In the genomic region with DNA sequence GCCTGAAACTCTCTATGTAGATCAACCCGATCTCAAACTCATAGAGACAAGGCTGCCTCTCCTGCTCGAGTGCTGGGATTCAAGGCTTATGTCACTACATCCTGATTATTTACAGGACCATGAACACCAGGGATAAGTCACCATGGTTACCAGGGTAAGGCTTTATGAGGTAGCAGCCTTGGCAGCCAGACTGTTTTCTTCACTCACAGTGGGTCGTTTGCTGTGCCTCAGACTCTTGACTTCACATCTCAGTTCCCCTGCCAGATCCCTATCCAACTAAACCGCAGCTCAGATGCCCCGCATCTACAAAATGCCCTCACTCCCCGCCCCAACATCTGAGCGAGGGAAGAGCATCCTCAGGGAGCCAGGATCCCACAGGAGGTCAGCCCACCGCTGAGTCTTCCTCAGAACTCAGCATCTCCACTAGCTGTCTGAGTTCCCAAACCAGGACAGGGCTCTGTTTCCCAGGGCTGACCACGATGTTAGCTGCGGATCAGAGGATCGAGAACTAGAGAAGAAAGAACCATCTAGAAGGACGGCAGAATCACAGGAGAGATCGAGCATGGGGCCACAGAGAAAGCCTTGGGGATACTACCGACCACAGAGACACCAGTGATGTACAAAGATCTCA, we compare ENCODE assay signal across 12 mouse cellular contexts. TPM values are rescaled to one million over a fixed set of nuclear protein-coding genes. Genes with fewer than 3 reads are reported as not detected.
DNase-seq lines count a peak whose midpoint lies in the region; ATAC-seq and TF ChIP-seq lines count a peak whose summit lies in the region.
"Had no signal": no experiment of that assay in that cellular context is flagged by ENCODE, and none has a peak within 500 bp of the region (broad histone marks: within the 10 kb centered on the region; RNA-seq: fewer than 3 reads in every experiment).

No protein-coding gene starts in this region.

- peak overlapping the region; percentile 72 for H3K27ac ChIP-seq in hindbrain, embryonic 10.5 days
- H3K27ac ChIP-seq in hindbrain, embryonic 11.5 days (ENCODE audit: low read depth, low read length), result no peak overlapping the region
- peak overlapping the region; percentile 97 for H3K27ac ChIP-seq in hindbrain, embryonic 15.5 days (replicated peaks)
- no peak overlapping the region for H3K27ac ChIP-seq in midbrain, postnatal 0 days (ENCODE audit: low read depth, low read length)

- H3K9me3 ChIP-seq in hindbrain, embryonic 10.5 days, result no peaks in the 10 kb centered on the region
- H3K9me3 ChIP-seq in hindbrain, embryonic 11.5 days (ENCODE audit: control insufficient read depth, low read length), result no peaks in the 10 kb centered on the region
- no peaks in the 10 kb centered on the region for H3K9me3 ChIP-seq in hindbrain, embryonic 15.5 days
- H3K9me3 ChIP-seq in midbrain, postnatal 0 days (ENCODE audit: low read length), result no peaks in the 10 kb centered on the region

- H3K27me3 ChIP-seq in hindbrain, embryonic 10.5 days (ENCODE audit: insufficient read depth, poor library complexity, severe bottlenecking), result no peaks in the 10 kb centered on the region
- no peaks in the 10 kb centered on the region for H3K27me3 ChIP-seq in hindbrain, embryonic 11.5 days (ENCODE audit: control insufficient read depth, insufficient read depth, low read length)
- H3K27me3 ChIP-seq in hindbrain, embryonic 15.5 days, result no peaks in the 10 kb centered on the region
- H3K27me3 ChIP-seq in midbrain, postnatal 0 days (ENCODE audit: insufficient read depth, low read length), result no peaks in the 10 kb centered on the region

- DNase-seq in hindbrain, embryonic 10.5 days (ENCODE audit: low spot score), result no peak
- DNase-seq in hindbrain, embryonic 11.5 days (ENCODE audit: low spot score), result no peak
- peak; percentile 48 for DNase-seq in embryo, embryonic 11 days
- peak; percentile 84 for DNase-seq in midbrain, postnatal 0 days (ENCODE audit: low spot score)
- no peak for DNase-seq in adrenal gland, postnatal 10 days
- no peak for DNase-seq in ovary, postnatal 10 days (ENCODE audit: low spot score)
- no peak for DNase-seq in thymus, postnatal 0 days (ENCODE audit: low spot score)
- DNase-seq: gastrocnemius, postnatal 14 days; heart, postnatal 36 days; kidney, postnatal 14 days; right cerebral cortex, postnatal 4 days had no signal

- H3K4me1 ChIP-seq in hindbrain, embryonic 10.5 days (replicated peaks), result peaks cover 49% of the 10 kb centered on the region
- peaks cover 7% of the 10 kb centered on the region; the same call in 1 of the 2 replicates for H3K4me1 ChIP-seq in hindbrain, embryonic 11.5 days (replicated peaks; ENCODE audit: control insufficient read depth, insufficient read depth, low read length)
- peaks cover 44% of the 10 kb centered on the region for H3K4me1 ChIP-seq in hindbrain, embryonic 15.5 days (replicated peaks)
- H3K4me1 ChIP-seq in midbrain, postnatal 0 days (ENCODE audit: insufficient read depth, low read length), result peaks cover 11% of the 10 kb centered on the region

- H3K9ac ChIP-seq in hindbrain, embryonic 11.5 days (ENCODE audit: low read depth, low read length), result no peak overlapping the region
- H3K9ac ChIP-seq in hindbrain, embryonic 15.5 days, result no peak overlapping the region
- no peak overlapping the region for H3K9ac ChIP-seq in midbrain, postnatal 0 days (replicated peaks; ENCODE audit: low read length, poor library complexity, severe bottlenecking)

- H3K4me3 ChIP-seq in hindbrain, embryonic 10.5 days, result no peak overlapping the region
- H3K4me3 ChIP-seq in hindbrain, embryonic 11.5 days (ENCODE audit: low read depth, low read length), result no peak overlapping the region
- no peak overlapping the region for H3K4me3 ChIP-seq in hindbrain, embryonic 15.5 days
- no peak overlapping the region for H3K4me3 ChIP-seq in midbrain, postnatal 0 days (ENCODE audit: low read depth, low read length)

- no peak for TF ChIP-seq CTCF in midbrain, postnatal 0 days (IDR thresholded peaks at IDR 0.05)

- H3K4me2 ChIP-seq in hindbrain, embryonic 11.5 days (replicated peaks; ENCODE audit: low read depth, low read length), result no peak overlapping the region
- H3K4me2 ChIP-seq in hindbrain, embryonic 15.5 days, result no peak overlapping the region
- no peak overlapping the region for H3K4me2 ChIP-seq in midbrain, postnatal 0 days (ENCODE audit: low read depth, low read length, poor library complexity, severe bottlenecking)

- WGBS in hindbrain, embryonic 10.5 days, result 64% methylated on average over 14 of the region's 14 CpGs
- WGBS in hindbrain, embryonic 11.5 days, result 63% methylated on average over 14 of the region's 14 CpGs
- WGBS in hindbrain, embryonic 15.5 days, result 54% methylated on average over 14 of the region's 14 CpGs
- WGBS in midbrain, postnatal 0 days, result 24% methylated on average over 14 of the region's 14 CpGs

- H3K36me3 ChIP-seq in hindbrain, embryonic 10.5 days, result no peaks in the 10 kb centered on the region
- H3K36me3 ChIP-seq in hindbrain, embryonic 11.5 days (ENCODE audit: control insufficient read depth, insufficient read depth, low read length), result no peaks in the 10 kb centered on the region
- H3K36me3 ChIP-seq in hindbrain, embryonic 15.5 days, result no peaks in the 10 kb centered on the region
- H3K36me3 ChIP-seq in midbrain, postnatal 0 days (ENCODE audit: insufficient read depth, low read length), result no peaks in the 10 kb centered on the region

- ATAC-seq in hindbrain, embryonic 11.5 days (ENCODE audit: low FRiP score), result no peak
- ATAC-seq in hindbrain, embryonic 15.5 days (ENCODE audit: low FRiP score, low read depth), result 0 out of 2 replicates have a peak, but pooled peaks have one; percentile 6
- ATAC-seq in midbrain, postnatal 0 days (ENCODE audit: low FRiP score), result no peak

RNA-seq across cellular contexts. Expression of gene Tex26, which starts 2.3 kb away (rescaled TPM):
- 1.1 and 2.9 TPM in 2 replicates for polyA plus RNA-seq in hindbrain, embryonic 10.5 days (2016; fragmentation: Nextera tagmentation; extraction: Ambion mirVana)
- polyA plus RNA-seq in hindbrain, embryonic 11.5 days (2014; fragmentation: Nextera tagmentation; extraction: Ambion mirVana), result 0.85 and 1.4 TPM in 2 replicates
- 1.4 and 2.2 TPM in 2 replicates for polyA plus RNA-seq in hindbrain, embryonic 15.5 days (2015; fragmentation: Nextera tagmentation; extraction: Ambion mirVana)
- total RNA-seq in midbrain, postnatal 0 days (2014; rRNA removed), result 0.76 and 1.9 TPM in 2 replicates
- polyA plus RNA-seq in midbrain, postnatal 0 days (2015; fragmentation: Nextera tagmentation; extraction: Ambion mirVana), result 1.3 and 1.4 TPM in 2 replicates
- total RNA-seq in adrenal gland, postnatal 10 days (2021), result under 1 TPM in 1 of 2 experiments, not detected in 1; 0.55 TPM
- 0.44 and 0.91 TPM in 2 replicates for polyA plus RNA-seq in thymus, postnatal 0 days (2015; fragmentation: Nextera tagmentation; extraction: Ambion mirVana)
- total RNA-seq: heart, postnatal 36 days had no signal

RNA-seq across cellular contexts. Expression of gene Medag, which starts 30.2 kb away (rescaled TPM):
- 0.37 and 0.61 TPM in 2 replicates for polyA plus RNA-seq in hindbrain, embryonic 10.5 days (2016; fragmentation: Nextera tagmentation; extraction: Ambion mirVana)
- 0.25 and 0.80 TPM in 2 replicates for polyA plus RNA-seq in hindbrain, embryonic 11.5 days (2014; fragmentation: Nextera tagmentation; extraction: Ambion mirVana)
- polyA plus RNA-seq in hindbrain, embryonic 15.5 days (2015; fragmentation: Nextera tagmentation; extraction: Ambion mirVana), result 4.5 and 6.8 TPM in 2 replicates
- total RNA-seq in midbrain, postnatal 0 days (2014; rRNA removed), result 2.6 and 3.4 TPM in 2 replicates
- polyA plus RNA-seq in midbrain, postnatal 0 days (2015; fragmentation: Nextera tagmentation; extraction: Ambion mirVana), result 1.3 and 2.1 TPM in 2 replicates
- total RNA-seq in adrenal gland, postnatal 10 days (2021), result 1 to 10 TPM; 7.0 to 7.2 TPM
- 1.3 and 2.0 TPM in 2 replicates for polyA plus RNA-seq in thymus, postnatal 0 days (2015; fragmentation: Nextera tagmentation; extraction: Ambion mirVana)

Comparison
In these comparisons a context has a peak if more than half of its experiments do, and no peak if none do; other contexts are left out.
1. H3K27ac ChIP-seq: peak in hindbrain, embryonic 10.5 days (single experiment) and hindbrain, embryonic 15.5 days (single experiment); none in hindbrain, embryonic 11.5 days (single experiment) and midbrain, postnatal 0 days (single experiment).
2. DNase-seq: peak in embryo, embryonic 11 days (single experiment) and midbrain, postnatal 0 days (single experiment); none in hindbrain, embryonic 10.5 days (single experiment), hindbrain, embryonic 11.5 days (single experiment), adrenal gland, postnatal 10 days (single experiment), ovary, postnatal 10 days (single experiment) and thymus, postnatal 0 days (single experiment).